Mouse (Mus musculus) hindbrain, embryonic 16.5 days (tissue): ENCODE data around the gene Stard3nl. TPM values are rescaled to one million over a fixed set of nuclear protein-coding genes. Genes with fewer than 3 reads are reported as not detected.
A peak's percentile ranks its signal among the peaks of the same experiment; 100 is the strongest.
"Not testable (repeated sequence)": the region's sequence is repeated elsewhere in the genome, so short reads cannot be mapped to it uniquely, and the experiment has no call there.

Experiments
- ATAC-seq: fragments of 200-750 bp; cut with Nextera tagmentation; 2 replicates; pipeline ENCODE4 v1.8.0; 2017; ENCODE audit warnings: moderate TSS enrichment, moderate library complexity
- H3K27ac ChIP-seq: fragments of 300-500 bp; sonication (generic); 2 replicates; pipeline ENCODE4 v1.5.1; 2014; ENCODE audit warnings: low read depth, mild to moderate bottlenecking, control low read depth, low read length, moderate library complexity
- H3K27me3 ChIP-seq: fragments of 300-500 bp; sonication (generic); replicated peaks from 2 replicates; pipeline ENCODE4 v1.6.1; 2014; ENCODE audit warnings: low read length; ENCODE audit not compliant: control insufficient read depth, insufficient read depth
- H3K36me3 ChIP-seq: fragments of 300-500 bp; sonication (generic); 2 replicates; pipeline ENCODE4 v1.6.1; 2014; ENCODE audit warnings: mild to moderate bottlenecking, low read length, moderate library complexity, mixed read lengths; ENCODE audit not compliant: control insufficient read depth, insufficient read depth
- H3K4me1 ChIP-seq: fragments of 300-500 bp; sonication (generic); 2 replicates; pipeline ENCODE4 v1.6.1; 2014; ENCODE audit warnings: low read depth, low read length; ENCODE audit not compliant: control insufficient read depth, insufficient read depth
- H3K4me2 ChIP-seq: fragments of 300-500 bp; sonication (generic); 2 replicates; pipeline ENCODE4 v1.6.1; 2014; ENCODE audit warnings: mild to moderate bottlenecking, low read length, control low read depth, moderate library complexity
- H3K4me3 ChIP-seq: fragments of 300-500 bp; sonication (generic); 2 replicates; pipeline ENCODE4 v1.5.1; 2014; ENCODE audit warnings: mild to moderate bottlenecking, low read length, control low read depth, moderate library complexity
- H3K9ac ChIP-seq: fragments of 300-500 bp; sonication (generic); 2 replicates; pipeline ENCODE4 v1.6.1; 2014; ENCODE audit warnings: low read depth, mild to moderate bottlenecking, control low read depth, low read length, moderate library complexity
- H3K9me3 ChIP-seq: fragments of 300-500 bp; sonication (generic); 2 replicates; pipeline ENCODE4 v1.6.1; 2014; ENCODE audit warnings: mild to moderate bottlenecking, low read length, moderate library complexity; ENCODE audit not compliant: control insufficient read depth
- WGBS: fragments of 180-500 bp; shearing (Covaris S2); extraction: QIAGEN DNeasy Blood & Tissue Kit; methylation state at CpG from one replicate; pipeline ENCODE4 v1.1.7; 2014; 5-methylcytosine and 5-hydroxymethylcytosine counted together
- polyA plus RNA-seq: library from polyadenylated mRNA; unstranded; fragments of >200 nt; fragmentation: Nextera tagmentation; extraction: Ambion mirVana; gene quantifications from 2 replicates; pipeline ENCODE4 v1.2.1, GENCODE M21; 2015

Gene Stard3nl
- polyA plus RNA-seq, 1 experiment from 2014 or later: 218 TPM

DNA sequence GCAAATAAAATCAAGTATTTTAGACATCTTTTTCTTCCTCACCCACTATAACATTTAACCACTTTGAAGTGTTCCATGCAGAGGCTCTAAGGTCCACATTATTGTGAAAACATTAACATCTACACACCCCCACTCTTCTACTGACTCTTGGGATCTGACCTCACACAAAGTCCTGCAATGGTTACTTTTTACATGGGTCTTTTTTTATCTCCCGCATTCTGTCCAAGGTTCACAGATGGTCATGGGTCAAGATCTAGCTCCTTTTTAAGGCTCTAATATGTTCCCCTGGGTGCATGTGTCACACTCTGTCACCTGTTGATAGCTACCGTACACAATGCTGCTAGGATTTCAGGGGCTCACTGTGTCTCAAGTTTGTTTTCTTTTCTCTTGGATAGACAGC, 28.7 kb downstream of the Stard3nl start:
- WGBS: 84% methylated on average over 2 of the region's 2 CpGs
- Histone ChIP-seq H3K4me2 (no peak overlapping the region), H3K9me3 (no peaks in the 10 kb centered on the region), H3K27me3 (no peaks in the 10 kb centered on the region), H3K9ac (no peak overlapping the region), H3K36me3 (peaks cover 17% of the 10 kb centered on the region), H3K4me1 (no peaks in the 10 kb centered on the region), H3K4me3 (no peak overlapping the region), H3K27ac (no peak overlapping the region)
- ATAC-seq: no peak

GRCm38 (mm10) chr13:19365596-19365995, 30.0 kb downstream of the Stard3nl start:
- WGBS: 37% methylated on average over 4 of the region's 4 CpGs
- Histone ChIP-seq H3K4me3 (no peak overlapping the region), H3K27ac (no peak overlapping the region), H3K36me3 (peaks cover 14% of the 10 kb centered on the region), H3K9ac (no peak overlapping the region), H3K4me1 (no peaks in the 10 kb centered on the region), H3K4me2 (no peak overlapping the region), H3K9me3 (no peaks in the 10 kb centered on the region), H3K27me3 (no peaks in the 10 kb centered on the region)
- ATAC-seq: peak; percentile 75; the same call in 1 of the 2 replicates

DNA sequence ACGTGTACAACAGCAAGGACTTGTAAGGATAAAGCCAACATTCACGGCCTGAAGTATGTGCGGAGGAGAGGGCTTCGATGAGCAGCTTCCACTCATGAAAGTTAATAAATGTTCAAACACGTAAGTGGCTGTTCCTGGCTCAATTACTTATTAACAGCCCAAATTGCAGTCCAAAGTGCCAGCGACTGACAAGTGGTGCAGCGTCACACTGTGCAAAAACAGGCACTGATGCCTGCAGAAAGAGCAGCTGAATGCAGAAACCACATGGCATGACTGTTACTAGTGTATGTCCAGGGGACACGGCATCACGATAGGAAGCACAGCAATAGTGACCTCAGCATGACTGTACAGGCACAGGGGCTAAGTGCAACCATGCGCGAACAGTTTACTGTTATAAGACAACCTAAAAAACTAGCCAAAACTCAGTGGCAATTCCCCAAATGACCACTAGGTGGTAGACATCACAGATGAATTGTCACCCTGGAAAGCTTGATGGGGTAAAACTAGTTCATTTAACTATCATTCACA, 31.3 kb downstream of the Stard3nl start:
- H3K27ac ChIP-seq: no peak overlapping the region
- no peak overlapping the region for H3K4me3 ChIP-seq
- H3K4me1 ChIP-seq: no peaks in the 10 kb centered on the region
- H3K27me3 ChIP-seq: no peaks in the 10 kb centered on the region
- no peaks in the 10 kb centered on the region for H3K9me3 ChIP-seq
- no peak for ATAC-seq
- H3K4me2 ChIP-seq: no peak overlapping the region
- peaks cover 12% of the 10 kb centered on the region; the same call in 1 of the 2 replicates for H3K36me3 ChIP-seq
- WGBS: 77% methylated on average over 11 of the region's 11 CpGs
- no peak overlapping the region for H3K9ac ChIP-seq

DNA sequence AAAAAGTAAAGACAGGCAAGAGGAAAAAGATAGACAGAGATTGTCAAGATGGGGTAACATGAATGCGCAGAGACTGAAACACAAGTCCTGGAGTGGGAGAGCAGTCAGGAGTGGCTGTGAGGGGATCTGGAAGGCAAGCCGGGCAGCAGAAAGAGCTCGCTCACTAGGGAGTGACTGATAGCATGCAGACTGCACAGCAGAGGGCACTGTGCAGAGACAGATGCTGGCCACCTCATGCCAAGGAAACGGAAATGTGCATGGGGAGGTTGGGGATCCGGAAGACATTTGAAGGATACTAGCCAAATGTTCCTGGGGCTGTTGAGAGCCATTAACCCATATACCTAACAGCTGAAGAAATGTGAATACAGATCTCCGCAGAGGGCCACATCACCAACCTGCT, 33.2 kb downstream of the Stard3nl start:
- WGBS: 64% methylated on average over 6 of the region's 6 CpGs

GRCm38 (mm10) chr13:19358027-19358426, 37.6 kb downstream of the Stard3nl start:
- 69% methylated on average over 5 of the region's 5 CpGs for WGBS
- Histone ChIP-seq H3K4me3 (no peak overlapping the region), H3K4me1 (no peaks in the 10 kb centered on the region), H3K27ac (no peak overlapping the region), H3K27me3 (no peaks in the 10 kb centered on the region), H3K9me3 (no peaks in the 10 kb centered on the region), H3K36me3 (peaks cover 19% of the 10 kb centered on the region), H3K9ac (no peak overlapping the region), H3K4me2 (no peak overlapping the region)
- ATAC-seq: peak; percentile 24; the same call in 1 of the 2 replicates

More for the DNA sequence above, 33.2 kb downstream of the Stard3nl start:
- ATAC-seq: no peak
- Histone ChIP-seq H3K36me3 (peaks cover 23% of the 10 kb centered on the region), H3K4me3 (no peak overlapping the region), H3K9me3 (no peaks in the 10 kb centered on the region), H3K9ac (no peak overlapping the region), H3K27me3 (no peaks in the 10 kb centered on the region), H3K4me2 (no peak overlapping the region), H3K4me1 (no peaks in the 10 kb centered on the region), H3K27ac (no peak overlapping the region)

- Histone ChIP-seq H3K9ac (no peak overlapping the region), H3K27me3 (no peaks in the 10 kb centered on the region), H3K4me3 (no peak overlapping the region), H3K4me1 (no peaks in the 10 kb centered on the region), H3K27ac (no peak overlapping the region), H3K9me3 (no peaks in the 10 kb centered on the region), H3K4me2 (no peak overlapping the region), H3K36me3 (peaks cover 19% of the 10 kb centered on the region)
- no peak for ATAC-seq
- WGBS: 87% methylated on average over 7 of the region's 7 CpGs
These were observed 38.3 kb downstream of the Stard3nl start for GRCm38 (mm10) chr13:19357301-19357700.

DNA sequence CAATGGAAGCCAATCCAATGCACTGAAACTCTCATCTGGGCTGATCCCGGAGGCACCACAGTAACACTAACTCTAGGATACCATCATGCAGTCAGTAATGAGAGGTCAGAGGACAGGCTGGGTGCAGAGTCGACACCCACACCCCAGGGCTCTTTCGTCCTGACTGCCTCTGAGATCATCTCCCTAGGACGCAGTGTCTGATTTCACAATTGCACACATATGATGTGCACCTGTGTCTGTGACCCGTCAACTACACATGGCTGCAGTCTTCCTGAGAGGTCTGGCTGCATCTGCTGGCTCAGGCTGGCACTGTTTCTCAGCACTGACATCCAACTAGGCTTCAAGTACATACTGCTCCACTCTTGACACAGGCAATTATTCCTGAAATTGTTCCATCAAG, 38.9 kb downstream of the Stard3nl start:
- Histone ChIP-seq H3K27me3 (no peaks in the 10 kb centered on the region), H3K9ac (no peak overlapping the region), H3K36me3 (peaks cover 19% of the 10 kb centered on the region), H3K4me1 (no peaks in the 10 kb centered on the region), H3K4me3 (no peak overlapping the region), H3K9me3 (no peaks in the 10 kb centered on the region), H3K4me2 (no peak overlapping the region), H3K27ac (no peak overlapping the region)
- 74% methylated on average over 5 of the region's 5 CpGs for WGBS
- ATAC-seq: peak; percentile 51; the same call in 1 of the 2 replicates

GRCm38 (mm10) chr13:19356120-19356519, 39.5 kb downstream of the Stard3nl start:
- ATAC-seq: no peak
- 63% methylated on average over 7 of the region's 7 CpGs for WGBS
- H3K4me3 ChIP-seq: no peak overlapping the region
- no peak overlapping the region for H3K27ac ChIP-seq
- H3K4me2 ChIP-seq: no peak overlapping the region
- no peaks in the 10 kb centered on the region for H3K4me1 ChIP-seq
- H3K27me3 ChIP-seq: no peaks in the 10 kb centered on the region
- peaks cover 19% of the 10 kb centered on the region for H3K36me3 ChIP-seq
- no peaks in the 10 kb centered on the region for H3K9me3 ChIP-seq
- H3K9ac ChIP-seq: no peak overlapping the region

DNA sequence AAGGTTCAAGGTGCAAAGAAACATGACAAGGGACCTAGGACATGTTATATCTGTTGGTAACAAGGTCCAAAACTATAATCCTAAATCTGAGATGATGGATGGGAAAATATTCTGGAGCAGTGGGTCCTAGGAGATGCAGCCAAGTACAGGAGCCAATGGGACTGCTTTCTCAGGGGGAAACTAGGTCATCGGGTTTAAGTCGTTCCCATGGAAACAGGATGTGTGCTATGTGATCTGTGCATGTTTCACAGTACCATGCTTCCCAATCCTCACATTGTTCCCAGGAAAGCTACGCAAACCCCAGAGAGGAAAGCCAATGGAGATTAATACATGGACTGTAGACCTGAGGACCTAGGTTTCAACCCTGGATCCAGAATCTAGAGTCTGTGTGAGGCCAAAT, 42.8 kb downstream of the Stard3nl start:
- no peak overlapping the region for H3K4me3 ChIP-seq
- peaks cover 1% of the 10 kb centered on the region; the same call in 1 of the 2 replicates for H3K36me3 ChIP-seq
- WGBS: 75% methylated on average over 3 of the region's 3 CpGs
- no peaks in the 10 kb centered on the region for H3K27me3 ChIP-seq
- H3K4me1 ChIP-seq: no peaks in the 10 kb centered on the region
- ATAC-seq: no peak
- no peak overlapping the region for H3K27ac ChIP-seq
- H3K4me2 ChIP-seq: no peak overlapping the region
- H3K9me3 ChIP-seq: no peaks in the 10 kb centered on the region
- no peak overlapping the region for H3K9ac ChIP-seq

DNA sequence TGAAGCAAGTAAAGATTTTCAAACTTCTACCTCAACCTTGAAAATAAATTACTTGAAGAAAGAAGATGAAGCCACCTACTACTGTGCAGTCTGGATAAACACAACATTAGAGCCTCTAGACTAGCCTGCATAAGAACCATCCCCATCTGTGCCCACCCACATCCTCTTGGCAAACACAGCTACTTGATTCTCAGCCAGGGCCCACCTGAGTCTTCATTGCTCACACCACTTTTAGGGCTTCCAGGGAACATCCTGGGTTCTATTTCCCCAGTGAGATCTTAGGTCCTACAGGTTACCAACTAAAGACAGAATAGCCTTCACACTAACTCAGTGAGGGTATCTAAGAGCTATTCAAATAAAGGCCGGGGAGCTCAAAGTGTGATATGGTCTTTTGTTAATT, 55.2 kb downstream of the Stard3nl start:
- ATAC-seq, H3K4me3 ChIP-seq: not testable (repeated sequence)
- WGBS: 68% methylated on average over 1 of the region's 1 CpGs

More for the DNA sequence above, 55.2 kb downstream of the Stard3nl start:
- H3K27ac ChIP-seq, H3K36me3 ChIP-seq, H3K9me3 ChIP-seq, H3K4me1 ChIP-seq, H3K4me2 ChIP-seq, H3K27me3 ChIP-seq, H3K9ac ChIP-seq: not testable (repeated sequence)
